Mouse (Mus musculus): ENCODE data around the gene Exoc2.
A peak's percentile ranks its signal among the peaks of the same experiment; 100 is the strongest.

The Exoc2 gene

GRCm38 (mm10) chr13:30973501-30974246 is at the start of gene Exoc2, which contains the start of gene Gm5447:
TSS of gene Exoc2 (minus strand) at chr13:30974093.
TSS of gene Gm5447 (plus strand) at chr13:30974204.
- peak; percentile 78 for DNase-seq

GRCm38 (mm10) chr13:31023664-31024063 is 49.8 kb upstream of the Exoc2 start:
- DNase-seq: no peak

- no peak for DNase-seq
These were observed 48.0 kb upstream of the Exoc2 start for GRCm38 (mm10) chr13:31021927-31022326.

- DNase-seq: no peak
These were observed 47.6 kb upstream of the Exoc2 start for GRCm38 (mm10) chr13:31021514-31021913.

- DNase-seq: no peak
These were observed 43.7 kb upstream of the Exoc2 start for GRCm38 (mm10) chr13:31017545-31017944.

- DNase-seq: no peak
These were observed 31.1 kb upstream of the Exoc2 start for GRCm38 (mm10) chr13:31004995-31005394.

- no peak for DNase-seq
These were observed 30.6 kb upstream of the Exoc2 start for GRCm38 (mm10) chr13:31004458-31004857.

- no peak for DNase-seq
These were observed 25.9 kb upstream of the Exoc2 start for GRCm38 (mm10) chr13:30999799-31000198.

GRCm38 (mm10) chr13:30997526-30998253 is 23.8 kb upstream of the Exoc2 start:
- no peak for DNase-seq

GRCm38 (mm10) chr13:30994249-30994858 is 20.5 kb upstream of the Exoc2 start:
- DNase-seq: no peak

- peak; percentile 28 for DNase-seq
These were observed 19.9 kb upstream of the Exoc2 start for GRCm38 (mm10) chr13:30993819-30994218.

GRCm38 (mm10) chr13:30990233-30990632 is 16.3 kb upstream of the Exoc2 start:
- no peak for DNase-seq

- DNase-seq: no peak
These were observed 15.8 kb upstream of the Exoc2 start for GRCm38 (mm10) chr13:30989710-30990109.

- no peak for DNase-seq
These were observed 13.8 kb upstream of the Exoc2 start for GRCm38 (mm10) chr13:30987686-30988085.

- DNase-seq: peak; percentile 22
These were observed 13.1 kb upstream of the Exoc2 start for GRCm38 (mm10) chr13:30986934-30987455.

- DNase-seq: peak; percentile 62
These were observed 11.9 kb upstream of the Exoc2 start for GRCm38 (mm10) chr13:30985598-30986466.

GRCm38 (mm10) chr13:30985275-30985597 is 11.3 kb upstream of the Exoc2 start:
- DNase-seq: no peak

GRCm38 (mm10) chr13:30981666-30982065 is 7.8 kb upstream of the Exoc2 start:
- no peak for DNase-seq

- no peak for DNase-seq
These were observed 4.3 kb upstream of the Exoc2 start for GRCm38 (mm10) chr13:30978224-30978623.

GRCm38 (mm10) chr13:30976536-30977084 is 2.7 kb upstream of the Exoc2 start:
- DNase-seq: no peak

GRCm38 (mm10) chr13:30974247-30974630 is 346 bp upstream of the Exoc2 start:
- DNase-seq: no peak

- DNase-seq: no peak
These were observed 1.8 kb downstream of the Exoc2 start for GRCm38 (mm10) chr13:30972102-30972501.
